Mouse (Mus musculus) heart, embryonic 14.5 days (tissue): ENCODE results near the gene Slc22a7. TPM values are rescaled to one million over a fixed set of nuclear protein-coding genes. Genes with fewer than 3 reads are reported as not detected.

Experiments
- ATAC-seq: fragments of 200-750 bp; cut with Nextera tagmentation; 2 replicates; pipeline ENCODE4 v1.8.0; 2017; ENCODE audit warnings: low read depth, moderate TSS enrichment; ENCODE audit not compliant: insufficient number of reproducible peaks, insufficient read depth, low FRiP score
- H3K27ac ChIP-seq, 2 experiments: fragments of 200-500 bp in 1 of 2; fragments of 300-500 bp in 1 of 2; sonication (generic) in 1 of 2; replicated peaks in 1 of 2; 2 replicates each; pipeline ENCODE4 v1.5.1; 2012 to 2014; ENCODE audit warnings: low read depth in 2 of 2, low read length in 2 of 2, control low read depth in 1 of 2, mild to moderate bottlenecking in 1 of 2, mixed read lengths in 1 of 2; ENCODE audit not compliant: control insufficient read depth in 1 of 2, insufficient read depth in 1 of 2
- H3K27me3 ChIP-seq: fragments of 300-500 bp; sonication (generic); 2 replicates; pipeline ENCODE4 v1.6.1; 2014; ENCODE audit warnings: mild to moderate bottlenecking, low read length, control low read depth; ENCODE audit not compliant: control insufficient read depth, insufficient read depth
- H3K36me3 ChIP-seq: fragments of 300-500 bp; sonication (generic); 2 replicates; pipeline ENCODE4 v1.6.1; 2014; ENCODE audit warnings: mild to moderate bottlenecking, control low read depth, low read length, mixed read lengths; ENCODE audit not compliant: control insufficient read depth, insufficient read depth
- H3K4me1 ChIP-seq, 2 experiments: fragments of 200-500 bp in 1 of 2; fragments of 300-500 bp in 1 of 2; sonication (generic) in 1 of 2; 2 replicates each; pipeline ENCODE4 v1.6.1; 2012 to 2014; ENCODE audit warnings: low read length in 2 of 2, control low read depth in 1 of 2, mixed read lengths in 1 of 2; ENCODE audit not compliant: control insufficient read depth in 2 of 2, insufficient read depth in 2 of 2
- H3K4me2 ChIP-seq: fragments of 300-500 bp; sonication (generic); 2 replicates; pipeline ENCODE4 v1.6.1; 2014; ENCODE audit warnings: mild to moderate bottlenecking, low read length
- H3K4me3 ChIP-seq, 2 experiments: fragments of 200-500 bp in 1 of 2; fragments of 300-500 bp in 1 of 2; sonication (generic) in 1 of 2; 2 replicates each; pipeline ENCODE4 v1.5.1; 2012 to 2014; ENCODE audit warnings: low read length in 2 of 2, mild to moderate bottlenecking in 2 of 2, control low read depth in 1 of 2, low read depth in 1 of 2, moderate library complexity in 1 of 2; ENCODE audit not compliant: control insufficient read depth in 1 of 2, insufficient read depth in 1 of 2
- H3K9ac ChIP-seq: fragments of 300-500 bp; sonication (generic); 2 replicates; pipeline ENCODE4 v1.6.1; 2014; ENCODE audit warnings: mild to moderate bottlenecking, low read length
- H3K9me3 ChIP-seq: fragments of 300-500 bp; sonication (generic); 2 replicates; pipeline ENCODE4 v1.6.1; 2016; ENCODE audit warnings: low read length, control low read depth; ENCODE audit not compliant: control insufficient read depth
- WGBS: fragments of 180-500 bp; shearing (Covaris S2); extraction: QIAGEN DNeasy Blood & Tissue Kit; methylation state at CpG from one replicate; pipeline ENCODE4 v1.1.7; 2014; 5-methylcytosine and 5-hydroxymethylcytosine counted together
- polyA plus RNA-seq: library from polyadenylated mRNA; unstranded; fragments of >200 nt; fragmentation: Nextera tagmentation; extraction: Ambion mirVana; gene quantifications from 2 replicates; pipeline ENCODE4 v1.2.1, GENCODE M21; 2014

Slc22a7 gene
- polyA plus RNA-seq, 1 experiment from 2014 or later: not detected

GRCm38 (mm10) chr17:46394631-46395030 lies 43.6 kb downstream of the Slc22a7 start:
- no peak overlapping the region for H3K4me2 ChIP-seq
- no peaks in the 10 kb centered on the region for H3K27me3 ChIP-seq
- no peaks in the 10 kb centered on the region for H3K9me3 ChIP-seq
- H3K27ac ChIP-seq: no peak overlapping the region
- no peaks in the 10 kb centered on the region for H3K4me1 ChIP-seq
- ATAC-seq: no peak
- 75% methylated on average over 1 of the region's 1 CpGs for WGBS
- no peak overlapping the region for H3K9ac ChIP-seq
- H3K36me3 ChIP-seq: peaks cover 64% of the 10 kb centered on the region
- no peak overlapping the region for H3K4me3 ChIP-seq

GRCm38 (mm10) chr17:46393012-46393411 lies 45.2 kb downstream of the Slc22a7 start:
- H3K36me3 ChIP-seq: peaks cover 65% of the 10 kb centered on the region
- no peaks in the 10 kb centered on the region for H3K27me3 ChIP-seq
- H3K4me3 ChIP-seq: no peak overlapping the region
- H3K4me2 ChIP-seq: no peak overlapping the region
- H3K27ac ChIP-seq: no peak overlapping the region
- no peak overlapping the region for H3K9ac ChIP-seq
- H3K9me3 ChIP-seq: no peaks in the 10 kb centered on the region
- 44% methylated on average over 2 of the region's 2 CpGs for WGBS
- 0 out of 4 replicates have a peak, but pooled peaks cover 0 to 2% of the 10 kb centered on the region in 2 experiments for H3K4me1 ChIP-seq
- ATAC-seq: no peak

- no peak for ATAC-seq
- Histone ChIP-seq H3K9ac (no peak overlapping the region), H3K4me1 (peaks cover 2 to 11% of the 10 kb centered on the region in 2 experiments; a peak in 3 of 4 replicates), H3K9me3 (no peaks in the 10 kb centered on the region), H3K36me3 (peaks cover 40% of the 10 kb centered on the region), H3K27ac (no peak overlapping the region), H3K27me3 (no peaks in the 10 kb centered on the region), H3K4me2 (no peak overlapping the region), H3K4me3 (no peak overlapping the region)
- WGBS: 47% methylated on average over 3 of the region's 3 CpGs
Observed at GRCm38 (mm10) chr17:46388200-46388599, 50.1 kb downstream of the Slc22a7 start.

- H3K4me1 ChIP-seq: peaks cover 2 to 14% of the 10 kb centered on the region in 2 experiments; a peak in 3 of 4 replicates
- peak overlapping the region; percentile 84 for H3K4me2 ChIP-seq
- ATAC-seq: no peak; the same call in 1 of the 2 replicates
- H3K27me3 ChIP-seq: no peaks in the 10 kb centered on the region
- H3K9ac ChIP-seq: peak overlapping the region; percentile 96
- H3K27ac ChIP-seq: peak overlapping the region; percentile 79 to 88; a peak in 3 of 4 replicates
- under 1% methylated on average over 68 of the region's 70 CpGs for WGBS
- peak overlapping the region; percentile 96 for H3K4me3 ChIP-seq
- no peaks in the 10 kb centered on the region for H3K9me3 ChIP-seq
- H3K36me3 ChIP-seq: peaks cover 23% of the 10 kb centered on the region
Observed at GRCm38 (mm10) chr17:46384061-46384801, 54.0 kb downstream of the Slc22a7 start.

- WGBS: under 1% methylated on average over 54 of the region's 105 CpGs
Observed at GRCm38 (mm10) chr17:46383294-46384060, 54.8 kb downstream of the Slc22a7 start, which contains the start of gene Zfp318. Zfp318 (plus strand) TSS chr17:46383731.

More at GRCm38 (mm10) chr17:46383294-46384060, 54.8 kb downstream of the Slc22a7 start, which contains the start of gene Zfp318:
- peak; percentile 99 for ATAC-seq
- Histone ChIP-seq H3K27ac (peak within 1 kb of the TSS; percentile 79 to 88), H3K36me3 (peaks cover 15% of the 10 kb centered on the region), H3K4me2 (peak within 1 kb of the TSS; percentile 84), H3K9ac (peak within 1 kb of the TSS; percentile 96), H3K9me3 (no peaks in the 10 kb centered on the region), H3K27me3 (no peaks in the 10 kb centered on the region), H3K4me1 (peaks cover 2 to 14% of the 10 kb centered on the region in 2 experiments; a peak in 3 of 4 replicates), H3K4me3 (peak within 1 kb of the TSS; percentile 96)

Other genes with a start within 250 kb of the Slc22a7 start
- 11.2 and 11.7 TPM in 2 replicates for gene Polh, start 235.8 kb downstream of the Slc22a7 start, polyA plus RNA-seq
- gene Xpo5, start 235.7 kb downstream of the Slc22a7 start, polyA plus RNA-seq: 24.1 and 24.2 TPM in 2 replicates
- gene Polr1c, start 190.4 kb downstream of the Slc22a7 start, polyA plus RNA-seq: 43.6 and 48.7 TPM in 2 replicates
- gene Yipf3, start 190.4 kb downstream of the Slc22a7 start, polyA plus RNA-seq: 90.8 and 93.0 TPM in 2 replicates
- gene Lrrc73, start 184.9 kb downstream of the Slc22a7 start, polyA plus RNA-seq: 0.53 and 0.92 TPM in 2 replicates
- gene Tjap1, start 155.4 kb downstream of the Slc22a7 start, polyA plus RNA-seq: 33.0 and 34.6 TPM in 2 replicates
- gene Dlk2, start 141.0 kb downstream of the Slc22a7 start, polyA plus RNA-seq: 0.19 and 0.57 TPM in 2 replicates
- 4.1 and 5.6 TPM in 2 replicates for gene Abcc10, start 110.1 kb downstream of the Slc22a7 start, polyA plus RNA-seq
- gene Zfp318, start 54.7 kb downstream of the Slc22a7 start, polyA plus RNA-seq: 11.0 and 13.0 TPM in 2 replicates
- gene Crip3, start 9.5 kb downstream of the Slc22a7 start, polyA plus RNA-seq: 0.61 and 1.3 TPM in 2 replicates
- gene Ttbk1, start 49.2 kb upstream of the Slc22a7 start, polyA plus RNA-seq: 0.16 and 0.18 TPM in 2 replicates
- 25.8 and 26.4 TPM in 2 replicates for gene Dnph1, start 58.3 kb upstream of the Slc22a7 start, polyA plus RNA-seq
- gene Cul9, start 107.9 kb upstream of the Slc22a7 start, polyA plus RNA-seq: 4.6 and 5.1 TPM in 2 replicates
- 15.6 and 17.8 TPM in 2 replicates for gene Srf, start 117.7 kb upstream of the Slc22a7 start, polyA plus RNA-seq
- gene Ptk7, start 191.0 kb upstream of the Slc22a7 start, polyA plus RNA-seq: 12.8 and 21.3 TPM in 2 replicates
- 20.3 and 21.4 TPM in 2 replicates for gene Klc4, start 207.6 kb upstream of the Slc22a7 start, polyA plus RNA-seq
- gene Mrpl2, start 207.8 kb upstream of the Slc22a7 start, polyA plus RNA-seq: 116 and 122 TPM in 2 replicates
- gene Cul7, start 211.9 kb upstream of the Slc22a7 start, polyA plus RNA-seq: 31.3 and 34.3 TPM in 2 replicates
- 33.9 and 36.9 TPM in 2 replicates for gene Rrp36, start 235.9 kb upstream of the Slc22a7 start, polyA plus RNA-seq
- gene Mea1, start 240.3 kb upstream of the Slc22a7 start, polyA plus RNA-seq: 125 and 129 TPM in 2 replicates
- gene Klhdc3, start 242.5 kb upstream of the Slc22a7 start, polyA plus RNA-seq: 145 and 157 TPM in 2 replicates